Comparison of ENCODE assay signal across 21 mouse cellular contexts in the genomic region with DNA sequence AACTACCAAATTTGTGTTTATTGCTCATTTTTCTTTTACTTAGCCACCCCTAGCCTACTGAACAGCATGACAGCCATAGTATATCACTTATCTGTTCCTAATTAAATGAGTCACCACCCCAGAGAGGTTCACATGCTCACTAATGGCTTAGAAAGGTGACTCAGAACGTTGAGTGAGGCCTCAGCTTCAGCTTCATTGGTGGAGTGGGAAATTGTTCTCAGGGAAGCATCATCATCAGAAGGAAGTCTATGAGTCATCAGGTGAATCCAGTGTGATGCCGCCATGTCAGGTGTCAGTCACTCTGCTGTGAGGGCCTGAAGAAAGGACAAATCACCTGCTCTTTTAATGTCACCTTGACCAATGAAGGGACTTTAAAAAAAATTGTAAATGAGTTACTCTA.
DNase-seq lines count a peak whose midpoint lies in the region; ATAC-seq and TF ChIP-seq lines count a peak whose summit lies in the region.
"Had no signal": no experiment of that assay in that cellular context is flagged by ENCODE, and none has a peak within 500 bp of the region (broad histone marks: within the 10 kb centered on the region; RNA-seq: fewer than 3 reads in every experiment).

No protein-coding gene starts in this region.

- DNase-seq in 3134 (ENCODE audit: extremely low read depth, insufficient read length, low spot score) (peak; percentile 9), 416B (ENCODE audit: low read depth) (peak; percentile 72), Patski (ENCODE audit: low read depth, low spot score) (peak; percentile 43)
- DNase-seq in layer of hippocampus, adult 2 months (ENCODE audit: low spot score in 2 of 2): no peak
- DNase-seq: adrenal gland, postnatal 14 days; cerebellum, adult 9-11 months; gastrocnemius, postnatal 25 days; heart, adult 18-20 months; heart, postnatal 14 days; kidney, adult 9 months; kidney, postnatal 25 days; thymus, postnatal 36 days had no signal

- H3K4me3 ChIP-seq in intestine, postnatal 0 days (ENCODE audit: low read depth, low read length): no peak overlapping the region
- no peak overlapping the region for H3K4me3 ChIP-seq in heart, embryonic 11.5 days (ENCODE audit: low read depth, low read length)
- H3K4me3 ChIP-seq in layer of hippocampus, adult 2 months: no peak overlapping the region
- H3K4me3 ChIP-seq: heart, embryonic 13.5 days; hindbrain, embryonic 13.5 days; limb, embryonic 13.5 days; liver, embryonic 12.5 days; midbrain, embryonic 12.5 days had no signal

- no peaks in the 10 kb centered on the region for H3K4me1 ChIP-seq in intestine, postnatal 0 days (replicated peaks; ENCODE audit: control insufficient read depth, insufficient read depth, low read length)
- no peaks in the 10 kb centered on the region for H3K4me1 ChIP-seq in heart, embryonic 11.5 days (ENCODE audit: control insufficient read depth, insufficient read depth, low read length)
- H3K4me1 ChIP-seq: hindbrain, embryonic 13.5 days; liver, embryonic 12.5 days; midbrain, embryonic 12.5 days had no signal

- WGBS in intestine, postnatal 0 days: 49% methylated on average over 2 of the region's 2 CpGs
- 66% methylated on average over 2 of the region's 2 CpGs for WGBS in heart, embryonic 11.5 days (ENCODE audit: insufficient replicate concordance)

- POLR2A ChIA-PET in Patski (lab: Charles Lee): no interaction called here

- no peaks in the 10 kb centered on the region for H3K27me3 ChIP-seq in Patski
- H3K27me3 ChIP-seq in intestine, postnatal 0 days (replicated peaks; ENCODE audit: control insufficient read depth, insufficient read depth, low read length): no peaks in the 10 kb centered on the region
- no peaks in the 10 kb centered on the region for H3K27me3 ChIP-seq in heart, embryonic 11.5 days (ENCODE audit: control insufficient read depth, insufficient read depth, low read length)
- H3K27me3 ChIP-seq: heart, embryonic 13.5 days; hindbrain, embryonic 13.5 days; limb, embryonic 13.5 days; liver, embryonic 12.5 days; midbrain, embryonic 12.5 days had no signal

- in situ Hi-C loops in Patski (cut with MboI; ENCODE audit: low pct_unique_long_range_greater_than_20kb): no loop called here

- TF ChIP-seq CTCF in Patski (IDR thresholded peaks at IDR 0.05): no peak
- no peak for TF ChIP-seq CTCF in intestine, postnatal 0 days (IDR thresholded peaks at IDR 0.05; ENCODE audit: low read depth)
- TF ChIP-seq CTCF in layer of hippocampus, adult 2 months (conservative IDR thresholded peaks at IDR 0.05): no peak

- ATAC-seq in Patski: peak; percentile 82
- peak; percentile 90 for ATAC-seq in intestine, postnatal 0 days
- no peak for ATAC-seq in heart, embryonic 11.5 days (replicated peaks; ENCODE audit: insufficient number of reproducible peaks, low FRiP score, low TSS enrichment)
- no peak for ATAC-seq in erythroblast, adult 5-6 weeks (replicated peaks; ENCODE audit: low FRiP score, poor library complexity, severe bottlenecking)
- ATAC-seq: CD4-positive, CD25-positive, alpha-beta regulatory T cell, adult 4 months; liver, embryonic 12.5 days had no signal

- H3K27ac ChIP-seq in intestine, postnatal 0 days (ENCODE audit: low read depth, low read length): no peak overlapping the region
- no peak overlapping the region for H3K27ac ChIP-seq in heart, embryonic 11.5 days (ENCODE audit: low read depth, low read length)
- H3K27ac ChIP-seq in layer of hippocampus, adult 2 months: no peak overlapping the region
- H3K27ac ChIP-seq: heart, embryonic 13.5 days; hindbrain, embryonic 13.5 days; limb, embryonic 13.5 days; liver, embryonic 12.5 days; midbrain, embryonic 12.5 days had no signal

- no peaks in the 10 kb centered on the region for H3K36me3 ChIP-seq in intestine, postnatal 0 days (ENCODE audit: control insufficient read depth, insufficient read depth)
- no peaks in the 10 kb centered on the region for H3K36me3 ChIP-seq in heart, embryonic 11.5 days (ENCODE audit: control insufficient read depth, insufficient read depth, low read length)
- H3K36me3 ChIP-seq: heart, embryonic 13.5 days; hindbrain, embryonic 13.5 days; limb, embryonic 13.5 days; liver, embryonic 12.5 days; midbrain, embryonic 12.5 days had no signal

- H3K9me3 ChIP-seq in intestine, postnatal 0 days (ENCODE audit: control insufficient read depth): no peaks in the 10 kb centered on the region
- no peaks in the 10 kb centered on the region for H3K9me3 ChIP-seq in heart, embryonic 11.5 days (replicated peaks; ENCODE audit: control insufficient read depth, low read length)
- H3K9me3 ChIP-seq: heart, embryonic 13.5 days; hindbrain, embryonic 13.5 days; limb, embryonic 13.5 days; liver, embryonic 12.5 days; midbrain, embryonic 12.5 days had no signal

- no peak overlapping the region for H3K9ac ChIP-seq in intestine, postnatal 0 days (ENCODE audit: low read depth, low read length)
- H3K9ac ChIP-seq in heart, embryonic 11.5 days (ENCODE audit: low read depth, low read length): no peak overlapping the region
- H3K9ac ChIP-seq: heart, embryonic 13.5 days; hindbrain, embryonic 13.5 days; limb, embryonic 13.5 days; liver, embryonic 12.5 days; midbrain, embryonic 12.5 days had no signal

- H3K4me2 ChIP-seq in intestine, postnatal 0 days (replicated peaks; ENCODE audit: low read depth): no peak overlapping the region
- H3K4me2 ChIP-seq in heart, embryonic 11.5 days: no peak overlapping the region
- H3K4me2 ChIP-seq: hindbrain, embryonic 13.5 days; liver, embryonic 12.5 days; midbrain, embryonic 12.5 days had no signal

- CTCF ChIA-PET in Patski (lab: Charles Lee): no interaction called here

Comparison
In these comparisons a context has a peak if more than half of its experiments do, and no peak if none do; other contexts are left out.
1. DNase-seq: peak in 3134 (single experiment), 416B (single experiment) and Patski (single experiment); none in layer of hippocampus, adult 2 months (0 of 2).
2. ATAC-seq: peak in Patski (single experiment) and intestine, postnatal 0 days (single experiment); none in heart, embryonic 11.5 days (single experiment) and erythroblast, adult 5-6 weeks (single experiment).